Mouse (Mus musculus) CH12.LX (cell line): ENCODE measurements around the gene Tbc1d16. TPM values are rescaled to one million over a fixed set of nuclear protein-coding genes. Genes with fewer than 3 reads are reported as not detected.

ENCODE experiments used
- DNase-seq: peaks from one replicate; pipeline ENCODE4 v3.0.0-alpha.2; 2013; ENCODE audit errors: extremely low read depth
- H3K27ac ChIP-seq: 2 replicates; pipeline ENCODE4 v1.5.1; 2012; ENCODE audit warnings: low read depth, mild to moderate bottlenecking, control low read depth, moderate library complexity; ENCODE audit not compliant: insufficient read depth
- H3K27me3 ChIP-seq: replicated peaks from 2 replicates; pipeline ENCODE3; 2012; ENCODE audit warnings: inconsistent platforms
- H3K36me3 ChIP-seq, 2 experiments: replicated peaks in 1 of 2; 2 replicates each; pipeline versions ENCODE3 to v1.6.1; 2012; ENCODE audit warnings: inconsistent platforms in 1 of 2, low read length in 1 of 2, mild to moderate bottlenecking in 1 of 2, mixed read lengths in 1 of 2, moderate library complexity in 1 of 2; ENCODE audit not compliant: control insufficient read depth in 1 of 2, insufficient read depth in 1 of 2
- H3K4me1 ChIP-seq, 2 experiments: 2 replicates each; pipeline ENCODE4 v1.6.1; 2012; ENCODE audit warnings: inconsistent platforms in 1 of 2, moderate library complexity in 1 of 2; ENCODE audit not compliant: insufficient read depth in 2 of 2, control insufficient read depth in 1 of 2
- H3K4me2 ChIP-seq: 2 replicates; pipeline ENCODE4 v1.6.1; 2012; ENCODE audit warnings: low read depth, mild to moderate bottlenecking, control low read depth; ENCODE audit not compliant: poor library complexity, insufficient read depth, severe bottlenecking
- H3K4me3 ChIP-seq, 3 experiments: fragments of 150-350 bp in 1 of 3; sonication (generic) in 1 of 3; replicated peaks in 1 of 3; 2 replicates each; pipeline versions ENCODE3 to v1.5.1; 2011 to 2012; ENCODE audit warnings: low read depth in 2 of 3, low read length in 2 of 3, mild to moderate bottlenecking in 2 of 3, moderate library complexity in 2 of 3, control low read depth in 1 of 3, improper control_type of control experiment in 1 of 3, inconsistent platforms in 1 of 3, mixed read lengths in 1 of 3; ENCODE audit not compliant: poor library complexity in 1 of 3
- H3K79me2 ChIP-seq: replicated peaks from 2 replicates; pipeline ENCODE4 v1.6.1; 2012; ENCODE audit warnings: mild to moderate bottlenecking, moderate library complexity; ENCODE audit not compliant: control insufficient read depth, poor library complexity, insufficient read depth, severe bottlenecking; ENCODE audit errors: extremely low read depth
- H3K9ac ChIP-seq: 2 replicates; pipeline ENCODE4 v1.6.1; 2012; ENCODE audit warnings: low read depth, mild to moderate bottlenecking, control low read depth, moderate library complexity; ENCODE audit not compliant: insufficient read depth
- H3K9me3 ChIP-seq: replicated peaks from 2 replicates; pipeline ENCODE3; 2012; ENCODE audit warnings: low read length, inconsistent platforms, mixed read lengths
- CHD2 ChIP-seq: IDR thresholded peaks from 2 replicates; pipeline ENCODE4 v1.6.1; 2011; ENCODE audit warnings: low read length, improper control_type of control experiment
- E2F4 ChIP-seq: IDR thresholded peaks from 2 replicates; pipeline ENCODE4 v1.6.1; 2011; ENCODE audit warnings: low read depth, low read length, improper control_type of control experiment; ENCODE audit not compliant: insufficient replicate concordance
- ETS1 ChIP-seq: conservative IDR thresholded peaks from 2 replicates; pipeline ENCODE4 v1.6.1; 2012; ENCODE audit warnings: low read depth, mild to moderate bottlenecking, inconsistent platforms, low read length, improper control_type of control experiment, moderate library complexity
- GABPA ChIP-seq: IDR thresholded peaks from 2 replicates; pipeline ENCODE4 v1.6.1; 2012; ENCODE audit warnings: low read depth, low read length, improper control_type of control experiment, inconsistent platforms; ENCODE audit not compliant: insufficient replicate concordance
- IRF4 ChIP-seq: IDR thresholded peaks from 2 replicates; pipeline ENCODE4 v1.6.1; 2014; ENCODE audit warnings: low read depth, mild to moderate bottlenecking, inconsistent platforms, low read length, improper control_type of control experiment
- MEF2A ChIP-seq: IDR thresholded peaks from 2 replicates; pipeline ENCODE4 v1.6.1; 2014; ENCODE audit warnings: low read depth, mild to moderate bottlenecking, inconsistent platforms, low read length, improper control_type of control experiment, borderline replicate concordance
- NELFE ChIP-seq: IDR thresholded peaks from 2 replicates; pipeline ENCODE4 v1.6.1; 2011; ENCODE audit warnings: low read depth, low read length, improper control_type of control experiment
- PAX5 ChIP-seq: IDR thresholded peaks from 2 replicates; pipeline ENCODE4 v1.6.1; 2012; ENCODE audit warnings: low read length, inconsistent platforms, mixed read lengths
- POLR2A ChIP-seq: IDR thresholded peaks from 2 replicates; pipeline ENCODE4 v1.6.1; 2011; ENCODE audit warnings: low read depth, mild to moderate bottlenecking, improper control_type of control experiment, low read length
- SIN3A ChIP-seq: IDR thresholded peaks from 2 replicates; pipeline ENCODE4 v1.6.1; 2012; ENCODE audit warnings: low read length, improper control_type of control experiment, inconsistent platforms
- UBTF ChIP-seq: IDR thresholded peaks from 2 replicates; pipeline ENCODE4 v1.6.1; 2012; ENCODE audit warnings: low read depth, mild to moderate bottlenecking, inconsistent platforms, low read length, improper control_type of control experiment, moderate library complexity
- USF1 ChIP-seq: IDR thresholded peaks from 2 replicates; pipeline ENCODE4 v1.6.1; 2014; ENCODE audit warnings: low read depth, mild to moderate bottlenecking, inconsistent platforms, low read length, improper control_type of control experiment
- ZKSCAN1 ChIP-seq: IDR thresholded peaks from 2 replicates; pipeline ENCODE4 v1.6.1; 2012; ENCODE audit warnings: low read depth, inconsistent platforms, low read length, improper control_type of control experiment, borderline replicate concordance
- ZMIZ1 ChIP-seq: IDR thresholded peaks from 2 replicates; pipeline ENCODE4 v1.6.1; 2012; ENCODE audit warnings: low read depth, mild to moderate bottlenecking, inconsistent platforms, low read length, improper control_type of control experiment
- dilution Hi-C: fragments of 300-500 bp; cut with MboI; formaldehyde crosslinking; loops from 2 replicates; pipeline ENCODE4 v1.14.3; 2020; ENCODE audit warnings: low sequenced_read_pairs; ENCODE audit not compliant: extremely low pct_unique_long_range_greater_than_20kb, extremely low pct_ligation_motif_present
- in situ Hi-C: fragments of 300-500 bp; cut with MboI; formaldehyde crosslinking; loops from 3 replicates; pipeline ENCODE4 v1.14.3; 2019; ENCODE audit warnings: low sequenced_read_pairs, low pct_ligation_motif_present, low pct_unique_long_range_greater_than_20kb, mixed read lengths
- polyA plus RNA-seq: library from polyadenylated mRNA; unstranded; fragments of >175 nt; gene quantifications from 2 replicates; pipeline ENCODE4 v1.2.1, GENCODE M21; 2012; ENCODE audit warnings: low read depth; ENCODE audit not compliant: insufficient read length
- total RNA-seq, 2 experiments: library from RNA; depleted of rRNA; stranded (reverse); fragments of 300-350 nt in 1 of 2; fragments of >200 nt in 1 of 2; gene quantifications; 2 replicates each; pipeline ENCODE4 v1.2.3; 2012 to 2014

Tbc1d16 gene
- total and polyA plus RNA-seq, 3 experiments, result 0.79 to 15.9 (median 2.7) TPM

DNA sequence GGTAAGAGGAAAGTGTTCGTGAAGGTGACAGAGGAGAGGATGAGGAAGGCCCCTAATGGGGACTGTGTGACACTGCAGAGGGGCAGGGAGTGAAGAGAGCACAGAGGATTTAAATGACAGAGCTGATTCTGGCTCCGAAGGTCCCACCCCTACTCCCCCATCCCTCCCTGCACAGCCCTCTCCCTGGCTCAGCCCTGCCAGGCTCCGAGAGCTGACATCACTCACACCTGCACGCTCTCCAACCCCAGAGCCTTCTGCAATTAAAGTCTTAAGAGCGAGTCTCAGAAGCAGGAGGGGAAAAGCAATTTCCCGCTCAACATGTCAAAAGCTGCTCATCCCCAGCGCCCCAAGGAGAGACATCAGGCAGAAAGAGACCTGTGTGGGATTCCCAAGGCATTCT, 109.4 kb downstream of the Tbc1d16 start:
- in situ Hi-C loops (no loop called here), dilution Hi-C loops (no loop called here)
- peaks cover 17% of the 10 kb centered on the region for H3K27me3 ChIP-seq
- H3K4me3 ChIP-seq, result no peak overlapping the region
- no peaks in the 10 kb centered on the region for H3K9me3 ChIP-seq
- no peaks in the 10 kb centered on the region for H3K36me3 ChIP-seq
- H3K4me2 ChIP-seq, result no peak overlapping the region
- no peak for TF ChIP-seq ZKSCAN1
- no peak for TF ChIP-seq ETS1
- TF ChIP-seq MEF2A, result no peak
- no peak for TF ChIP-seq UBTF
- no peak for TF ChIP-seq GABPA
- TF ChIP-seq NELFE, result no peak
- no peak for TF ChIP-seq CHD2
- no peak for TF ChIP-seq ZMIZ1
- H3K9ac ChIP-seq, result no peak overlapping the region
- H3K4me1 ChIP-seq, result peaks cover 34 to 45% of the 10 kb centered on the region in 2 experiments
- no peaks in the 10 kb centered on the region for H3K79me2 ChIP-seq
- DNase-seq, result no peak
- H3K27ac ChIP-seq, result no peak overlapping the region

DNA sequence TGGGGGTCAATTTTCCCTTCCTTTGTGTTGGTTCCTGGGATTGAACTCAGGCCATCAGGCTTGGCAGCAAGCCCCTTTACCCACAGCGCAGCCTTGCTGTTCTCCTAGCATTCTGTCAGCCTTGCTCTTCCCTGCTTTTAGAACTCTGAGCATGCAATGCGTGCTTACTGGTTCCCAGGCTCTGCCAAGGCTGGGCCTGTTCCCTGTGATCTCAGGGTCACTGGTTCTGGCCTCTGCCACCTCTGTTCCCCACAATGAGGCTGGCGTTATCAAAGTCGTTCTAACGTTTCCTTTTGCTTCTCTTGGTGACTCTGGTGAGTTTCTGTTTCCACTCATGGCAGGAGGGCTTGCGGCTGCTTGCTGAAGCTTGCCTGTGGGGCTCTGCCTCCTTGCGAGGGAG, 110.4 kb downstream of the Tbc1d16 start:
- Histone ChIP-seq H3K27ac (no peak overlapping the region), H3K36me3 (no peaks in the 10 kb centered on the region), H3K4me3 (no peak overlapping the region), H3K79me2 (no peaks in the 10 kb centered on the region), H3K9ac (no peak overlapping the region), H3K4me1 (peaks cover 25 to 36% of the 10 kb centered on the region in 2 experiments), H3K27me3 (peaks cover 19% of the 10 kb centered on the region), H3K4me2 (no peak overlapping the region), H3K9me3 (peaks cover 4% of the 10 kb centered on the region)
- TF ChIP-seq SIN3A, result no peak
- TF ChIP-seq IRF4, result peak; percentile 43; the same call in 1 of the 2 replicates
- in situ Hi-C loops, result no loop called here
- dilution Hi-C loops, result no loop called here
- DNase-seq, result no peak

DNA sequence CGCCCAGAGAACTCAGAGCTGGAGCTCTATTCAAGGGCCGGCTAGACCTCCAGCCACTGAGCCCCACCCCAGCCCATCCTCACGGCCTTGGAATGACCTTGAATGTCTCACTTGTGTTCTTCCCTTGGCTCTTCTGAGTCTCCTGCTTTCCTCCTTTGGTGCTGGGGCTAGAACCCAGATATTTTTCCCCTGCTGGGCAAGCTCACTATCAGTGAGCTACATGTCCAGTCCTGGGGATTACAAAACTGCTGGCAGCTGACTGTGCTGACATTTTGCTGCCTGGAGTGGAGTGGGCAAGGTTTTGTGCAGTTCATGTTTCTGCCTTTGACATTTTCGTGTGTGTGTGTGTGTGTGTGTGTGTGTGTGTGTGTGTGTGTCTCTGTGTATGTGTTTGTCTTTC, 111.3 kb downstream of the Tbc1d16 start:
- in situ Hi-C loops, result no loop called here
- Histone ChIP-seq H3K36me3 (no peaks in the 10 kb centered on the region), H3K9ac (no peak overlapping the region), H3K4me1 (peaks cover 18 to 26% of the 10 kb centered on the region in 2 experiments), H3K4me3 (no peak overlapping the region), H3K27me3 (peaks cover 19% of the 10 kb centered on the region), H3K79me2 (no peaks in the 10 kb centered on the region), H3K9me3 (peaks cover 4% of the 10 kb centered on the region), H3K27ac (no peak overlapping the region), H3K4me2 (no peak overlapping the region)
- TF ChIP-seq E2F4, result no peak
- TF ChIP-seq USF1, result no peak
- TF ChIP-seq CHD2, result no peak
- no peak for TF ChIP-seq POLR2A
- TF ChIP-seq PAX5, result no peak
- DNase-seq, result no peak
- dilution Hi-C loops, result no loop called here
